8 mouse cellular contexts compared by ENCODE assay signal in genomic region chr11:52370538-52370937, GRCm38 (mm10). TPM values are rescaled to one million over a fixed set of nuclear protein-coding genes. Genes with fewer than 3 reads are reported as not detected.
DNase-seq lines count a peak whose midpoint lies in the region; ATAC-seq and TF ChIP-seq lines count a peak whose summit lies in the region.

No protein-coding gene starts in this region.

- H3K9me3 ChIP-seq in hindbrain, embryonic 13.5 days = no peaks in the 10 kb centered on the region
- no peaks in the 10 kb centered on the region for H3K9me3 ChIP-seq in hindbrain, embryonic 11.5 days (ENCODE audit: control insufficient read depth, low read length)
- H3K9me3 ChIP-seq in ES-E14 (ENCODE audit: control insufficient read depth, insufficient read depth, low read depth, low read length) = no peaks in the 10 kb centered on the region
- H3K9me3 ChIP-seq in hindbrain, postnatal 0 days (ENCODE audit: low read length) = no peaks in the 10 kb centered on the region

- TF ChIP-seq CTCF in hindbrain, postnatal 0 days (IDR thresholded peaks at IDR 0.05; ENCODE audit: low read depth) = no peak

- peaks cover 8% of the 10 kb centered on the region for H3K36me3 ChIP-seq in hindbrain, embryonic 13.5 days
- H3K36me3 ChIP-seq in hindbrain, embryonic 11.5 days (ENCODE audit: control insufficient read depth, insufficient read depth, low read length) = 0 out of 2 replicates have a peak, but pooled peaks cover 2% of the 10 kb centered on the region
- H3K36me3 ChIP-seq in ES-E14 (ENCODE audit: control insufficient read depth, insufficient read depth, low read length, poor library complexity, severe bottlenecking) = peaks cover 6% of the 10 kb centered on the region; the same call in 1 of the 2 replicates
- peaks cover 7% of the 10 kb centered on the region; the same call in 1 of the 2 replicates for H3K36me3 ChIP-seq in hindbrain, postnatal 0 days (ENCODE audit: insufficient read depth, low read length)

- H3K4me2 ChIP-seq in hindbrain, embryonic 13.5 days = no peak overlapping the region
- no peak overlapping the region for H3K4me2 ChIP-seq in hindbrain, embryonic 11.5 days (replicated peaks; ENCODE audit: low read depth, low read length)
- no peak overlapping the region for H3K4me2 ChIP-seq in hindbrain, postnatal 0 days (ENCODE audit: low read depth, low read length)

- 53% methylated on average over 2 of the region's 2 CpGs for WGBS in hindbrain, embryonic 13.5 days
- 69% methylated on average over 2 of the region's 2 CpGs for WGBS in hindbrain, embryonic 11.5 days
- whole genome bisulfite sequencing in hindbrain, postnatal 0 days = 24% methylated on average over 2 of the region's 2 CpGs

- peak; percentile 55; the same call in 1 of the 2 replicates for ATAC-seq in hindbrain, embryonic 13.5 days (ENCODE audit: low FRiP score)
- ATAC-seq in hindbrain, embryonic 11.5 days (ENCODE audit: low FRiP score) = no peak
- peak; percentile 55; the same call in 1 of the 2 replicates for ATAC-seq in hindbrain, postnatal 0 days
- ATAC-seq in erythroid progenitor cell, adult 5-6 weeks (replicated peaks; ENCODE audit: low FRiP score, poor library complexity, severe bottlenecking) = no peak

- DNase-seq in hindbrain, embryonic 11.5 days (ENCODE audit: low spot score) = no peak
- no peak for DNase-seq in ES-E14 (ENCODE audit: low read depth, low spot score)
- DNase-seq in cerebellum, adult 9-10 months = peak; percentile 78
- DNase-seq in hindbrain, postnatal 0 days (ENCODE audit: low spot score) = peak; percentile 83
- peak; percentile 62 for DNase-seq in lung, postnatal 10 days
- no peak for DNase-seq in thymus, postnatal 25 days

- H3K4me3 ChIP-seq in hindbrain, embryonic 13.5 days = no peak overlapping the region
- H3K4me3 ChIP-seq in hindbrain, embryonic 11.5 days (ENCODE audit: low read depth, low read length) = no peak overlapping the region
- H3K4me3 ChIP-seq in ES-E14 (ENCODE audit: insufficient read depth in 1 of 2, low read depth in 1 of 2, low read length in 2 of 2, poor library complexity in 1 of 2, severe bottlenecking in 1 of 2) = 0 out of 4 replicates have a peak overlapping the region, but pooled peaks of 1 of the 2 experiments have one; percentile 6
- H3K4me3 ChIP-seq in hindbrain, postnatal 0 days (ENCODE audit: low read length) = no peak overlapping the region

- peak overlapping the region; percentile 76 for H3K27ac ChIP-seq in hindbrain, embryonic 13.5 days
- H3K27ac ChIP-seq in hindbrain, embryonic 11.5 days (ENCODE audit: low read depth, low read length) = no peak overlapping the region
- H3K27ac ChIP-seq in ES-E14 (ENCODE audit: insufficient read depth, low read depth, low read length, poor library complexity, severe bottlenecking) = peak overlapping the region; percentile 65; the same call in 1 of the 2 replicates
- H3K27ac ChIP-seq in hindbrain, postnatal 0 days = peak overlapping the region; percentile 57

- H3K27me3 ChIP-seq in hindbrain, embryonic 13.5 days = no peaks in the 10 kb centered on the region
- H3K27me3 ChIP-seq in hindbrain, embryonic 11.5 days (ENCODE audit: control insufficient read depth, insufficient read depth, low read length) = no peaks in the 10 kb centered on the region
- H3K27me3 ChIP-seq in hindbrain, postnatal 0 days (ENCODE audit: insufficient read depth, low read length) = no peaks in the 10 kb centered on the region

- H3K4me1 ChIP-seq in hindbrain, embryonic 13.5 days (replicated peaks) = peaks cover 34% of the 10 kb centered on the region
- H3K4me1 ChIP-seq in hindbrain, embryonic 11.5 days (replicated peaks; ENCODE audit: control insufficient read depth, insufficient read depth, low read length) = no peaks in the 10 kb centered on the region
- peaks cover 23 to 30% of the 10 kb centered on the region in 2 experiments for H3K4me1 ChIP-seq in ES-E14 (ENCODE audit: control insufficient read depth in 2 of 2, insufficient read depth in 2 of 2, low read length in 2 of 2, poor library complexity in 1 of 2)
- no peaks in the 10 kb centered on the region for H3K4me1 ChIP-seq in hindbrain, postnatal 0 days (ENCODE audit: insufficient read depth, low read length)

- H3K9ac ChIP-seq in hindbrain, embryonic 13.5 days = no peak overlapping the region
- no peak overlapping the region for H3K9ac ChIP-seq in hindbrain, embryonic 11.5 days (ENCODE audit: low read depth, low read length)
- H3K9ac ChIP-seq in ES-E14 (ENCODE audit: insufficient read depth, low read depth, low read length, poor library complexity, severe bottlenecking) = 0 out of 2 replicates have a peak overlapping the region, but pooled peaks have one; percentile 16
- H3K9ac ChIP-seq in hindbrain, postnatal 0 days (replicated peaks; ENCODE audit: low read length) = no peak overlapping the region

- in situ Hi-C loops in ES-E14 (cut with MboI; ENCODE audit: low sequenced_read_pairs in 2 of 2, unreplicated experiment in 2 of 2) = no loop called here

TF ChIP-seq in ES-E14, 5 proteins besides CTCF, POLR2A, EP300 and RAD21:
- TF ChIP-seq ZC3H11A (IDR thresholded peaks at IDR 0.05; ENCODE audit: borderline replicate concordance, low read depth, low read length) (no peak), HCFC1 (IDR thresholded peaks at IDR 0.05; ENCODE audit: borderline replicate concordance, insufficient read depth, low read length) (no peak)
TF ChIP-seq in ES-E14: peak in this region for 0.

RNA-seq across cellular contexts. Expression of gene Vdac1, which starts 9.9 kb away (rescaled TPM):
- polyA plus RNA-seq in hindbrain, embryonic 13.5 days (2015; fragmentation: Nextera tagmentation; extraction: Ambion mirVana) = 280 and 294 TPM in 2 replicates
- polyA plus RNA-seq in hindbrain, embryonic 11.5 days (2014; fragmentation: Nextera tagmentation; extraction: Ambion mirVana) = 205 and 221 TPM in 2 replicates
- total RNA-seq in ES-E14 (2012; rRNA removed) = 238 and 268 TPM in 2 replicates
- 276 and 314 TPM in 2 replicates for total RNA-seq in hindbrain, postnatal 0 days (2014; rRNA removed)
- 437 and 441 TPM in 2 replicates for polyA plus RNA-seq in hindbrain, postnatal 0 days (2015; fragmentation: Nextera tagmentation; extraction: Ambion mirVana)
- total RNA-seq in erythroid progenitor cell, adult 5-6 weeks (2015; ENCODE audit: low replicate concordance) = 36.9 and 45.4 TPM in 2 replicates
- total RNA-seq in erythroid progenitor cell, adult 5-6 weeks (2017; ENCODE audit: low replicate concordance) = 40.2 and 42.2 TPM in 2 replicates

RNA-seq across cellular contexts. Expression of gene 9530068E07Rik, which starts 25.7 kb away (rescaled TPM):
- 129 TPM in 2 replicates for polyA plus RNA-seq in hindbrain, embryonic 13.5 days (2015; fragmentation: Nextera tagmentation; extraction: Ambion mirVana)
- 171 and 175 TPM in 2 replicates for polyA plus RNA-seq in hindbrain, embryonic 11.5 days (2014; fragmentation: Nextera tagmentation; extraction: Ambion mirVana)
- 54.7 and 55.0 TPM in 2 replicates for total RNA-seq in ES-E14 (2012; rRNA removed)
- total RNA-seq in hindbrain, postnatal 0 days (2014; rRNA removed) = 125 and 142 TPM in 2 replicates
- polyA plus RNA-seq in hindbrain, postnatal 0 days (2015; fragmentation: Nextera tagmentation; extraction: Ambion mirVana) = 126 and 131 TPM in 2 replicates
- total RNA-seq in erythroid progenitor cell, adult 5-6 weeks (2015; ENCODE audit: low replicate concordance) = 41.1 and 43.6 TPM in 2 replicates
- total RNA-seq in erythroid progenitor cell, adult 5-6 weeks (2017; ENCODE audit: low replicate concordance) = 9.4 and 23.9 TPM in 2 replicates

Comparison
In these comparisons a context has a peak if more than half of its experiments do, and no peak if none do; other contexts are left out.
1. ATAC-seq: peak in hindbrain, embryonic 13.5 days (single experiment) and hindbrain, postnatal 0 days (single experiment); none in hindbrain, embryonic 11.5 days (single experiment) and erythroid progenitor cell, adult 5-6 weeks (single experiment).
2. DNase-seq: peak in cerebellum, adult 9-10 months (single experiment), hindbrain, postnatal 0 days (single experiment) and lung, postnatal 10 days (single experiment); none in hindbrain, embryonic 11.5 days (single experiment), ES-E14 (single experiment) and thymus, postnatal 25 days (single experiment).